Mouse (Mus musculus) kidney, embryonic 15.5 days (tissue): ENCODE results near the gene Nup133. TPM values are rescaled to one million over a fixed set of nuclear protein-coding genes. Genes with fewer than 3 reads are reported as not detected.

Source experiments
- ATAC-seq: fragments of 200-750 bp; cut with Nextera tagmentation; replicated peaks from 2 replicates; pipeline ENCODE4 v1.8.0; 2017; ENCODE audit warnings: moderate TSS enrichment; ENCODE audit not compliant: low FRiP score
- H3K27ac ChIP-seq: fragments of 300-500 bp; sonication (generic); 2 replicates; pipeline ENCODE4 v1.5.1; 2015; ENCODE audit warnings: mild to moderate bottlenecking, inconsistent platforms
- H3K27me3 ChIP-seq: fragments of 300-500 bp; sonication (generic); 2 replicates; pipeline ENCODE4 v1.6.1; 2015; ENCODE audit warnings: inconsistent platforms
- H3K36me3 ChIP-seq: fragments of 300-500 bp; sonication (generic); 2 replicates; pipeline ENCODE4 v1.6.1; 2015; ENCODE audit warnings: inconsistent platforms
- H3K4me1 ChIP-seq: fragments of 300-500 bp; sonication (generic); 2 replicates; pipeline ENCODE4 v1.6.1; 2015; ENCODE audit warnings: inconsistent platforms
- H3K4me2 ChIP-seq: fragments of 300-500 bp; sonication (generic); 2 replicates; pipeline ENCODE4 v1.6.1; 2015; ENCODE audit warnings: moderate library complexity, mild to moderate bottlenecking, inconsistent platforms
- H3K4me3 ChIP-seq: fragments of 300-500 bp; sonication (generic); replicated peaks from 2 replicates; pipeline ENCODE4 v1.5.1; 2015; ENCODE audit warnings: mild to moderate bottlenecking, inconsistent platforms
- H3K9ac ChIP-seq: fragments of 300-500 bp; sonication (generic); 2 replicates; pipeline ENCODE4 v1.6.1; 2015; ENCODE audit warnings: mild to moderate bottlenecking, inconsistent platforms
- H3K9me3 ChIP-seq: fragments of 300-500 bp; sonication (generic); replicated peaks from 2 replicates; pipeline ENCODE4 v1.6.1; 2016; ENCODE audit warnings: inconsistent platforms
- WGBS: fragments of 180-500 bp; shearing (Covaris S2); methylation state at CpG from one replicate; pipeline ENCODE4 v1.1.7; 2015; ENCODE audit warnings: mixed read lengths; 5-methylcytosine and 5-hydroxymethylcytosine counted together
- polyA plus RNA-seq: library from polyadenylated mRNA; unstranded; fragments of >200 nt; fragmentation: Nextera tagmentation; extraction: Ambion mirVana; gene quantifications from 2 replicates; pipeline ENCODE4 v1.2.1, GENCODE M21; 2015

Nup133 gene
- polyA plus RNA-seq, 1 experiment from 2014 or later = 43.1 TPM

GRCm38 (mm10) chr8:123883094-123883493, 66.0 kb downstream of the Nup133 start:
- H3K4me2 ChIP-seq = no peak overlapping the region
- no peaks in the 10 kb centered on the region for H3K9me3 ChIP-seq
- no peak for ATAC-seq
- H3K36me3 ChIP-seq = no peaks in the 10 kb centered on the region
- H3K9ac ChIP-seq = no peak overlapping the region
- H3K4me3 ChIP-seq = no peak overlapping the region
- H3K27me3 ChIP-seq = peaks cover 33% of the 10 kb centered on the region
- H3K27ac ChIP-seq = no peak overlapping the region
- H3K4me1 ChIP-seq = no peaks in the 10 kb centered on the region; the same call in 1 of the 2 replicates
- WGBS = 72% methylated on average over 4 of the region's 4 CpGs

DNA sequence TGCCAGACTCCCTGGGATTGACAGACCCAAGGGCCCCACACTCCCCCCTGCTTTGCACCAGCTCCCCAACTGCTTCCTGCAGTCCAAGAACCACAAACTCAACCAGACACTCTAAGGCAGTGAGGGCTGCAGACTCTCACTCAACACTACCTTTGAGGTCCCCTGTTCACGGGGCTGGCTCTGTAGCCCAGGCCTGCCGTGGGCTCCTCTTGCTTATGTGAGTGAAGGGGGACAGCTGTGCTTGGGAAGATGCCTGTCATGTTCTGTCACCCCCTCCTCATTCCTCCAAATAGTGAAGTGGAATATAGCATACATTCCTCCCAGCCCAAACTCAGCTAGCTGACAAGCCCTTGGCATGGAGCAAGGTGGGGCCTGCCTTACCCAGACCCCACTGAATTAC, 66.7 kb downstream of the Nup133 start:
- Histone ChIP-seq H3K9ac (no peak overlapping the region), H3K36me3 (no peaks in the 10 kb centered on the region), H3K27me3 (peaks cover 33% of the 10 kb centered on the region), H3K4me2 (no peak overlapping the region), H3K4me1 (no peaks in the 10 kb centered on the region; the same call in 1 of the 2 replicates), H3K4me3 (no peak overlapping the region), H3K27ac (no peak overlapping the region), H3K9me3 (no peaks in the 10 kb centered on the region)
- WGBS = 66% methylated on average over 2 of the region's 2 CpGs
- no peak for ATAC-seq

DNA sequence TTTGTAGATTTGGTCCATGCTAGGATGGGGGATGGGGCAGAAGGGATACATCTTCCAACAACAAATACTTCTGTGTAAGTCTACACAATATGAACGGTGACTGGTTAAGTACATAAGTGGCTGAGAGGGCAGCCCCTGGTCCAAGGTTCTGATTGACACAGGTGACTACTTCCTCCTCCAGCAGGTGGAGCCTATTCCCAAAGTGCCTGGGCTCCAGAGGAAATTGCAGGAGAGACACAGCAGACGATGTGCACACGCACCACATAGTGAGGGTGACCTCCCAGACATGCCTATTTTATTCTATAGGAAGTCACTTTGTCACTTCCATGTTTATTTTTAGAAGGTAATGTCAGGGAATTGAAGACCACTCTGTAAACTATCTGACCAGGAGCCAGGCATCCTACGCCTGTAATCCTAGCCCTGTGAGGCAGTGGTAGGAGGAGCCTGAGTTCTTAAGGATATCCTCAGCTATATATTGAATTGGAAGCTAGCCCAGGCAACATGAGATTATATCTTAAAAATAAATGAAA, 68.2 kb downstream of the Nup133 start:
- WGBS = 37% methylated on average over 4 of the region's 4 CpGs

GRCm38 (mm10) chr8:123880271-123880670, 68.8 kb downstream of the Nup133 start:
- no peak overlapping the region for H3K4me2 ChIP-seq
- H3K9ac ChIP-seq = no peak overlapping the region
- no peaks in the 10 kb centered on the region for H3K36me3 ChIP-seq
- H3K4me1 ChIP-seq = no peaks in the 10 kb centered on the region; the same call in 1 of the 2 replicates
- 67% methylated on average over 10 of the region's 10 CpGs for WGBS
- no peak for ATAC-seq
- H3K4me3 ChIP-seq = no peak overlapping the region
- no peaks in the 10 kb centered on the region for H3K9me3 ChIP-seq
- peaks cover 19% of the 10 kb centered on the region for H3K27me3 ChIP-seq
- no peak overlapping the region for H3K27ac ChIP-seq

More for the DNA sequence above, 68.2 kb downstream of the Nup133 start:
- Histone ChIP-seq H3K9ac (no peak overlapping the region), H3K4me2 (no peak overlapping the region), H3K27me3 (peaks cover 24% of the 10 kb centered on the region), H3K9me3 (no peaks in the 10 kb centered on the region), H3K4me1 (no peaks in the 10 kb centered on the region; the same call in 1 of the 2 replicates), H3K4me3 (no peak overlapping the region), H3K36me3 (no peaks in the 10 kb centered on the region), H3K27ac (no peak overlapping the region)
- no peak for ATAC-seq

DNA sequence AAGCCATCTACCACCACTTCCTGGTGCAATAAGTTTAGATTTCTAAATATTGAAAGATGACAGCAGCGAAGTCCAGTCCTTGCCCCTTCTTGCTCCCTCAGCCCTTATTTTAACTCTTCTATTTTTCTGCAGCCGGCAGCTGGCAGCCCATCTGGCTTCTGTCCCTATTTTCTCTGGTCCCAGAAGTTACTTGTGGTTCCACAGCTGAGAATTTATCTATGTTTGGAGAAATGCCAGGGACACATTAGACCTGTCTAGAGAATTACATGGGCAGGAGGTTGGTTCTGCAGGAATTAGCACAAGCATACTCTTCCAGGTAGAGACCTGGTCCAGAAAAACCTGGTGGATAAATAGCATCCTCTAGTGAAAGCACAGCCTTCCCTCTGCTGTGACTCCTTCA, 71.2 kb downstream of the Nup133 start:
- H3K9me3 ChIP-seq = no peaks in the 10 kb centered on the region
- WGBS = 62% methylated on average over 2 of the region's 2 CpGs
- H3K4me3 ChIP-seq = no peak overlapping the region
- H3K4me2 ChIP-seq = no peak overlapping the region
- no peak for ATAC-seq
- no peak overlapping the region for H3K27ac ChIP-seq
- no peaks in the 10 kb centered on the region for H3K4me1 ChIP-seq
- no peak overlapping the region for H3K9ac ChIP-seq
- no peaks in the 10 kb centered on the region for H3K36me3 ChIP-seq
- H3K27me3 ChIP-seq = no peaks in the 10 kb centered on the region; the same call in 1 of the 2 replicates

DNA sequence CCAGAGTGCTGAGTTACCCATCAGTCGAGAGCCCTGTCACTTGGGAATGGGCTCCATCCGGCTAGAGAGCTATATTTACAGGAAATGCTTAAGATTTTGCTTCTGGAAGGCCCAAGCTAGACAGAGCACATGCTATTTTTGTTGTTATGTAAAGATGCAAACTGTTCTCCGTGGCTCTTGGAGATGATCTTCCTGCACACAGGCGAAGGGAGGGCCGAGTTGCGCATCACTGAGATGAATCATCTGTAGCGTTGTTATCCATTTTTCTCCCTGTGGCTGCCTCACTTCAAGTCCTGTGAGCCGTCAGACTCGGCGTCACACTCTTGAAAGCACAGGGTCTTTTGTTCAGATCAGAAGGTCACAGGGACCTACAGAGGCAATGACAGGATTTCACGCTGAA, 74.7 kb downstream of the Nup133 start:
- H3K36me3 ChIP-seq = no peaks in the 10 kb centered on the region
- no peak for ATAC-seq
- WGBS = 83% methylated on average over 11 of the region's 11 CpGs
- no peaks in the 10 kb centered on the region for H3K27me3 ChIP-seq
- H3K4me3 ChIP-seq = no peak overlapping the region
- no peak overlapping the region for H3K4me2 ChIP-seq
- H3K9ac ChIP-seq = no peak overlapping the region
- no peaks in the 10 kb centered on the region for H3K4me1 ChIP-seq
- H3K27ac ChIP-seq = no peak overlapping the region
- H3K9me3 ChIP-seq = no peaks in the 10 kb centered on the region

DNA sequence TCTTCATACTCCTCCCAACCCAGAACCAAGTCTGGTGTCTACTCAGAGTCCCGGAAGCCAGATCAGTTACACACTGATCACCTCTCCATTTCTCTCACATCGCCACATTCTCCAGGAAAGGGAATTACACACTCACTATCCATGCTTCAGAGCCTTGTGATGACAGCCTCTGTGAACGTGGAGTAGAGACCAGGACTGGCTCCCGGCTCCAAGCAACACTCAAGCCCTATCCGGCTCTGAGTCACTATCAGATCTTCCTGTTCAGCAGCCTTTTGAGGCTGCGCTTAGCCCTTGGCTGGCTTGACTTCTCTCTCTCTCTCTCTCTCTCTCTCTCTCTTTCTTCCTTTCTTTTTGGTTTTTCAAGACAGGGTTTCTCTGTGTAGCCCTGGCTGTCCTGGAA, 75.7 kb downstream of the Nup133 start:
- Histone ChIP-seq H3K4me2 (no peak overlapping the region), H3K4me3 (no peak overlapping the region), H3K9ac (no peak overlapping the region), H3K36me3 (no peaks in the 10 kb centered on the region), H3K4me1 (no peaks in the 10 kb centered on the region), H3K27me3 (no peaks in the 10 kb centered on the region), H3K27ac (no peak overlapping the region), H3K9me3 (no peaks in the 10 kb centered on the region)
- no peak for ATAC-seq
- WGBS = 66% methylated on average over 6 of the region's 6 CpGs

- Histone ChIP-seq H3K36me3 (no peaks in the 10 kb centered on the region), H3K4me2 (no peak overlapping the region), H3K4me1 (no peaks in the 10 kb centered on the region), H3K4me3 (no peak overlapping the region), H3K27me3 (no peaks in the 10 kb centered on the region), H3K9ac (no peak overlapping the region), H3K9me3 (no peaks in the 10 kb centered on the region), H3K27ac (no peak overlapping the region)
- 74% methylated on average over 9 of the region's 9 CpGs for WGBS
- no peak for ATAC-seq
Measured at GRCm38 (mm10) chr8:123872048-123872447, 77.0 kb downstream of the Nup133 start.

DNA sequence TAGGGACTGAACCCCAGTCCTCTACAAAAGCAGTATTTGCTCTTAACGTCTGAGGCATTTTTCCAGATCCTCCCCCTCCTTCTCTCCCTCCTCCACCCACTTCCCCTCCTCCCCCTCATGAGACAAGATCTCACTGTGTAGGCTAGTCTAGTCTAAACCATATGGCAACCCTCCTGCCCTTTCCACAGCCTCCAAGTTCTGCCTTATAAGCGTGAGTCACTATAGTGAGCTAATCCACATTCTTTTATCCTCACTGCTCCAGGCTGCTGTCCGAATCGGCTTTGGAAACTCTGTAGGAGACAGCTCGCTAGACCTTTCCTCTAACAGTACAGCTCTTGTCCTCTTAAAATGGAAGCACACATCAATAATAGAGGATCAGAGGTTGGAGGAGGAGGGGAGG, 82.1 kb downstream of the Nup133 start:
- no peak overlapping the region for H3K9ac ChIP-seq
- WGBS = 47% methylated on average over 5 of the region's 5 CpGs
- no peaks in the 10 kb centered on the region for H3K4me1 ChIP-seq
- peaks cover 36% of the 10 kb centered on the region for H3K27me3 ChIP-seq
- H3K4me2 ChIP-seq = no peak overlapping the region
- H3K4me3 ChIP-seq = no peak overlapping the region
- H3K27ac ChIP-seq = no peak overlapping the region
- ATAC-seq = no peak
- H3K9me3 ChIP-seq = no peaks in the 10 kb centered on the region
- H3K36me3 ChIP-seq = no peaks in the 10 kb centered on the region

- no peak for ATAC-seq
- 76% methylated on average over 7 of the region's 7 CpGs for WGBS
- no peaks in the 10 kb centered on the region for H3K36me3 ChIP-seq
Measured at GRCm38 (mm10) chr8:123865786-123866185, 83.3 kb downstream of the Nup133 start.

GRCm38 (mm10) chr8:123860386-123860785, 88.7 kb downstream of the Nup133 start:
- H3K9me3 ChIP-seq = no peaks in the 10 kb centered on the region
- H3K27ac ChIP-seq = no peak overlapping the region
- WGBS = 77% methylated on average over 4 of the region's 4 CpGs
- peak overlapping the region; percentile 80 for H3K4me3 ChIP-seq
- H3K36me3 ChIP-seq = no peaks in the 10 kb centered on the region
- no peak for ATAC-seq
- H3K4me1 ChIP-seq = peaks cover 16% of the 10 kb centered on the region
- H3K4me2 ChIP-seq = peak overlapping the region; percentile 99
- H3K9ac ChIP-seq = no peak overlapping the region
- peaks cover 58% of the 10 kb centered on the region for H3K27me3 ChIP-seq

More at GRCm38 (mm10) chr8:123865786-123866185, 83.3 kb downstream of the Nup133 start:
- Histone ChIP-seq H3K4me1 (no peaks in the 10 kb centered on the region), H3K9me3 (no peaks in the 10 kb centered on the region), H3K27me3 (peaks cover 45% of the 10 kb centered on the region), H3K27ac (no peak overlapping the region), H3K4me3 (no peak overlapping the region), H3K4me2 (no peak overlapping the region), H3K9ac (no peak overlapping the region)

DNA sequence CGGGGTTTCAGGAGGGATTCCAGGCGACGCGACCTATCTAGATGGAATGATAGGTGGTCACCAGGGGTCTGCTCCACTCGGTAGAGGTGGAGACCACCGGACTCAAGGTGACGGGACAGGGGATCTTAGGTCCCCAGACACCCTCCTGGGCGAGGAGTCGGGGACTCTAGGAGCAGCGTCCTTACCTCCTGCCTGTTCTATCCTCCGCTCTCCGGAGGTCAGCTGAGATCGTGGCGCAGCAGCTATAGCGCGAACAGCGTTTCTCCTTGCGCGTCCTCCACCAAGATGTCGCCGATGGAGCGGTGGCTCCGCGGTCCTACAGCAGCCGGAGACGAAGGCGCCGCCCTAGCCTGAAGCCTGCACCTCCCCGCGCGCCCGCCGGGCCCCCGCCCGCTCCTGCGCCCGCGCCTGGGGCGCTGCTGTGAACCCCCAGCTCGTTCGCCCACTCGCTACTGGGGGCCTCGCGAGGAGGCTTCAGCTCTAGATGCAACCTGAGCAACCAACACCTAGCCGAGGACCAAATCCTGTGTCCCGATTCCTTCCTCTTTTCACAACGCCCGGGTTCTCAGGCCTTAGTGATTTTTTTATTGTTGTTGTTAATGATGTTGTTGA, 89.3 kb downstream of the Nup133 start, which contains the start of gene Ccsap:
TSS of gene Ccsap (minus strand) at position 562 of the 612 bp plus-strand sequence.
- no peak; the same call in none of the 2 replicates for ATAC-seq

More for the DNA sequence above, 89.3 kb downstream of the Nup133 start, which contains the start of gene Ccsap:
- peak within 1 kb of the TSS; percentile 80 for H3K4me3 ChIP-seq
- WGBS = under 1% methylated on average over 44 of the region's 48 CpGs
- H3K9ac ChIP-seq = peak within 1 kb of the TSS; percentile 65
- H3K4me2 ChIP-seq = peak within 1 kb of the TSS; percentile 99
- H3K27ac ChIP-seq = no peak within 1 kb of the TSS
- H3K36me3 ChIP-seq = no peaks in the 10 kb centered on the region
- H3K9me3 ChIP-seq = no peaks in the 10 kb centered on the region
- peaks cover 55% of the 10 kb centered on the region for H3K27me3 ChIP-seq
- peaks cover 16% of the 10 kb centered on the region for H3K4me1 ChIP-seq
